Mouse (Mus musculus) small intestine, adult 2 months (tissue): Measurements from ENCODE around the gene Ercc6l. TPM values are rescaled to one million over a fixed set of nuclear protein-coding genes. Genes with fewer than 3 reads are reported as not detected.

Experiments
- H3K27ac ChIP-seq: fragments of 200-500 bp; 2 replicates; pipeline ENCODE4 v1.5.1; 2012; ENCODE audit warnings: low read depth, low read length, control low read depth, inconsistent platforms; ENCODE audit not compliant: insufficient read depth
- H3K27me3 ChIP-seq: fragments of 200-500 bp; 2 replicates; pipeline ENCODE4 v1.6.1; 2012; ENCODE audit warnings: mild to moderate bottlenecking, moderate library complexity, low read length, inconsistent platforms; ENCODE audit not compliant: control insufficient read depth, insufficient read depth
- H3K36me3 ChIP-seq: fragments of 200-500 bp; 2 replicates; pipeline ENCODE4 v1.6.1; 2012; ENCODE audit warnings: mild to moderate bottlenecking, low read length, control low read depth, inconsistent platforms; ENCODE audit not compliant: control insufficient read depth, insufficient read depth
- H3K4me1 ChIP-seq: fragments of 200-500 bp; 2 replicates; pipeline ENCODE4 v1.6.1; 2012; ENCODE audit warnings: low read length, inconsistent platforms, mixed read lengths; ENCODE audit not compliant: control insufficient read depth, insufficient read depth, insufficient read length
- H3K4me3 ChIP-seq: fragments of 200-500 bp; 2 replicates; pipeline ENCODE4 v1.5.1; 2012; ENCODE audit warnings: low read depth, mild to moderate bottlenecking, control low read depth, inconsistent platforms, low read length, moderate library complexity
- CTCF ChIP-seq: fragments of 200-500 bp; IDR thresholded peaks from 2 replicates; pipeline ENCODE4 v1.5.1; 2012; ENCODE audit warnings: low read depth, mild to moderate bottlenecking, control low read depth, inconsistent platforms, low read length, moderate library complexity, mixed read lengths; ENCODE audit not compliant: insufficient replicate concordance, insufficient read length; ENCODE audit errors: extremely low read depth
- POLR2A ChIP-seq: fragments of 200-500 bp; IDR thresholded peaks from 2 replicates; pipeline ENCODE4 v1.6.1; 2012; ENCODE audit warnings: low read depth, mild to moderate bottlenecking, control low read depth, inconsistent platforms, low read length, moderate library complexity
- WGBS: fragments of 180-500 bp; shearing (Covaris S2); methylation state at CpG from one replicate; pipeline ENCODE4 v1.1.7; 2018; 5-methylcytosine and 5-hydroxymethylcytosine counted together
- polyA plus RNA-seq: library from polyadenylated mRNA; depleted of rRNA; stranded (reverse); fragments of >200 nt; gene quantifications from 2 replicates; pipeline ENCODE4 v1.2.3, GENCODE M21; 2012

Gene Ercc6l
- polyA plus RNA-seq, 1 experiment = 0.20 TPM

GRCm38 (mm10) chrX:102170900-102171299, 14.0 kb upstream of the Ercc6l start:
- 47% methylated on average over 3 of the region's 3 CpGs for WGBS
- TF ChIP-seq CTCF = no peak
- no peak for TF ChIP-seq POLR2A
- H3K27ac ChIP-seq = no peak overlapping the region

GRCm38 (mm10) chrX:102170135-102170534, 13.2 kb upstream of the Ercc6l start:
- Histone ChIP-seq H3K27me3 (no peaks in the 10 kb centered on the region), H3K4me3 (no peak overlapping the region), H3K4me1 (no peaks in the 10 kb centered on the region), H3K36me3 (no peaks in the 10 kb centered on the region), H3K27ac (no peak overlapping the region)
- TF ChIP-seq POLR2A = no peak
- TF ChIP-seq CTCF = no peak
- 51% methylated on average over 3 of the region's 3 CpGs for WGBS

More at GRCm38 (mm10) chrX:102170900-102171299, 14.0 kb upstream of the Ercc6l start:
- Histone ChIP-seq H3K4me1 (no peaks in the 10 kb centered on the region), H3K4me3 (no peak overlapping the region), H3K27me3 (no peaks in the 10 kb centered on the region), H3K36me3 (no peaks in the 10 kb centered on the region)

- no peaks in the 10 kb centered on the region for H3K27me3 ChIP-seq
- TF ChIP-seq CTCF = no peak
- TF ChIP-seq POLR2A = no peak
- H3K4me3 ChIP-seq = no peak overlapping the region
- no peak overlapping the region for H3K27ac ChIP-seq
- H3K4me1 ChIP-seq = no peaks in the 10 kb centered on the region
- WGBS = 69% methylated on average over 1 of the region's 1 CpGs
- H3K36me3 ChIP-seq = no peaks in the 10 kb centered on the region
These were observed 12.8 kb upstream of the Ercc6l start for GRCm38 (mm10) chrX:102169724-102170123.

- Histone ChIP-seq H3K4me1 (no peaks in the 10 kb centered on the region), H3K4me3 (no peak overlapping the region), H3K36me3 (no peaks in the 10 kb centered on the region), H3K27me3 (no peaks in the 10 kb centered on the region), H3K27ac (no peak overlapping the region)
- no peak for TF ChIP-seq POLR2A
- TF ChIP-seq CTCF = no peak
- 57% methylated on average over 6 of the region's 6 CpGs for WGBS
These were observed 10.1 kb upstream of the Ercc6l start for GRCm38 (mm10) chrX:102166986-102167385.

GRCm38 (mm10) chrX:102166521-102166920, 9.6 kb upstream of the Ercc6l start:
- no peak for TF ChIP-seq CTCF
- 42% methylated on average over 5 of the region's 5 CpGs for WGBS
- Histone ChIP-seq H3K27me3 (no peaks in the 10 kb centered on the region), H3K4me3 (no peak overlapping the region), H3K4me1 (no peaks in the 10 kb centered on the region), H3K27ac (no peak overlapping the region), H3K36me3 (no peaks in the 10 kb centered on the region)

GRCm38 (mm10) chrX:102163529-102163928, 6.6 kb upstream of the Ercc6l start:
- Histone ChIP-seq H3K27ac (no peak overlapping the region), H3K4me1 (no peaks in the 10 kb centered on the region), H3K27me3 (no peaks in the 10 kb centered on the region), H3K36me3 (no peaks in the 10 kb centered on the region), H3K4me3 (no peak overlapping the region)
- WGBS = 75% methylated on average over 4 of the region's 4 CpGs
- TF ChIP-seq CTCF (no peak), POLR2A (no peak)

- no peak overlapping the region for H3K4me3 ChIP-seq
These were observed 6.2 kb upstream of the Ercc6l start for GRCm38 (mm10) chrX:102163096-102163495.

GRCm38 (mm10) chrX:102160528-102160927, 3.6 kb upstream of the Ercc6l start:
- H3K27me3 ChIP-seq = no peaks in the 10 kb centered on the region
- H3K4me1 ChIP-seq = no peaks in the 10 kb centered on the region
- no peak overlapping the region for H3K4me3 ChIP-seq
- no peaks in the 10 kb centered on the region for H3K36me3 ChIP-seq
- no peak for TF ChIP-seq CTCF
- no peak for TF ChIP-seq POLR2A
- H3K27ac ChIP-seq = no peak overlapping the region
- WGBS = 58% methylated on average over 2 of the region's 2 CpGs

More at GRCm38 (mm10) chrX:102163096-102163495, 6.2 kb upstream of the Ercc6l start:
- no peak for TF ChIP-seq POLR2A
- TF ChIP-seq CTCF = no peak
- H3K36me3 ChIP-seq = no peaks in the 10 kb centered on the region
- WGBS = 19% methylated on average over 2 of the region's 2 CpGs
- no peaks in the 10 kb centered on the region for H3K4me1 ChIP-seq
- H3K27me3 ChIP-seq = no peaks in the 10 kb centered on the region
- H3K27ac ChIP-seq = no peak overlapping the region
